Mouse (Mus musculus): ENCODE data around the gene Slc5a10.
"Not testable (repeated sequence)": the region's sequence is repeated elsewhere in the genome, so short reads cannot be mapped to it uniquely, and the experiment has no call there.

Slc5a10 gene

GRCm38 (mm10) chr11:61649163-61649580 lies 71.5 kb downstream of the Slc5a10 start:
- no peak for DNase-seq (ENCODE audit: low spot score in 2 of 2)

- no peak for DNase-seq (ENCODE audit: low spot score in 2 of 2)
These were observed 71.9 kb downstream of the Slc5a10 start for GRCm38 (mm10) chr11:61648749-61649115.

GRCm38 (mm10) chr11:61647956-61648748 lies 72.5 kb downstream of the Slc5a10 start:
- no peak for DNase-seq (ENCODE audit: low spot score in 2 of 2)

- DNase-seq (ENCODE audit: low spot score in 2 of 2), result no peak
These were observed 73.3 kb downstream of the Slc5a10 start for GRCm38 (mm10) chr11:61647110-61647910.

GRCm38 (mm10) chr11:61646499-61647039 lies 74.1 kb downstream of the Slc5a10 start:
- no peak for DNase-seq (ENCODE audit: low spot score in 2 of 2)

GRCm38 (mm10) chr11:61645357-61645857 lies 75.2 kb downstream of the Slc5a10 start:
- DNase-seq (ENCODE audit: low spot score in 2 of 2), result no peak

GRCm38 (mm10) chr11:61644576-61645326 lies 75.9 kb downstream of the Slc5a10 start:
- DNase-seq (ENCODE audit: low spot score in 2 of 2), result no peak

GRCm38 (mm10) chr11:61643184-61643961 lies 77.3 kb downstream of the Slc5a10 start:
- DNase-seq (ENCODE audit: low spot score in 2 of 2), result no peak

GRCm38 (mm10) chr11:61642106-61642505 lies 78.5 kb downstream of the Slc5a10 start:
- no peak for DNase-seq (ENCODE audit: low spot score in 2 of 2)

GRCm38 (mm10) chr11:61640585-61640984 lies 80.0 kb downstream of the Slc5a10 start:
- DNase-seq (ENCODE audit: low spot score in 2 of 2), result not testable (repeated sequence)

GRCm38 (mm10) chr11:61639601-61640177 lies 80.9 kb downstream of the Slc5a10 start:
- DNase-seq (ENCODE audit: low spot score in 2 of 2), result no peak

GRCm38 (mm10) chr11:61638764-61639536 lies 81.7 kb downstream of the Slc5a10 start:
- DNase-seq (ENCODE audit: low spot score in 2 of 2), result peak in 1 of 2 experiments; percentile 43

GRCm38 (mm10) chr11:61637856-61638255 lies 82.8 kb downstream of the Slc5a10 start:
- DNase-seq (ENCODE audit: low spot score in 2 of 2), result no peak

GRCm38 (mm10) chr11:61637413-61637812 lies 83.2 kb downstream of the Slc5a10 start:
- DNase-seq (ENCODE audit: low spot score in 2 of 2), result no peak

GRCm38 (mm10) chr11:61636309-61636708 lies 84.3 kb downstream of the Slc5a10 start:
- not testable (repeated sequence) for DNase-seq (ENCODE audit: low spot score in 2 of 2)

GRCm38 (mm10) chr11:61629621-61630020 lies 91.0 kb downstream of the Slc5a10 start:
- DNase-seq (ENCODE audit: low spot score in 2 of 2), result peak in 1 of 2 experiments; percentile 54

GRCm38 (mm10) chr11:61626509-61626908 lies 94.1 kb downstream of the Slc5a10 start:
- DNase-seq (ENCODE audit: low spot score in 2 of 2), result no peak

GRCm38 (mm10) chr11:61625136-61625535 lies 95.5 kb downstream of the Slc5a10 start:
- no peak for DNase-seq (ENCODE audit: low spot score in 2 of 2)

Measured in thymus, postnatal 10 days (tissue).